Mouse (Mus musculus) lung, embryonic 14.5 days (tissue): ENCODE measurements around the gene Tab1. TPM values are rescaled to one million over a fixed set of nuclear protein-coding genes. Genes with fewer than 3 reads are reported as not detected.
"Not testable (repeated sequence)": the region's sequence is repeated elsewhere in the genome, so short reads cannot be mapped to it uniquely, and the experiment has no call there.

Experiments
- ATAC-seq: fragments of 200-750 bp; cut with Nextera tagmentation; 2 replicates; pipeline ENCODE4 v1.8.0; 2017; ENCODE audit warnings: mild to moderate bottlenecking, moderate TSS enrichment, moderate library complexity; ENCODE audit not compliant: insufficient read depth
- DNase-seq: peaks from one replicate; pipeline ENCODE4 v3.0.0-alpha.2; 2015
- H3K27ac ChIP-seq: fragments of 300-500 bp; sonication (generic); 2 replicates; pipeline ENCODE4 v1.5.1; 2014; ENCODE audit warnings: low read depth, mild to moderate bottlenecking, moderate library complexity
- H3K27me3 ChIP-seq: fragments of 300-500 bp; sonication (generic); 2 replicates; pipeline ENCODE4 v1.6.1; 2014; ENCODE audit warnings: low read length, control low read depth; ENCODE audit not compliant: insufficient read depth
- H3K36me3 ChIP-seq: fragments of 300-500 bp; sonication (generic); 2 replicates; pipeline ENCODE4 v1.6.1; 2014; ENCODE audit warnings: control low read depth; ENCODE audit not compliant: insufficient read depth
- H3K4me1 ChIP-seq: fragments of 300-500 bp; sonication (generic); 2 replicates; pipeline ENCODE4 v1.6.1; 2014; ENCODE audit warnings: antibody characterized with exemption, control low read depth; ENCODE audit not compliant: insufficient read depth
- H3K4me2 ChIP-seq: fragments of 300-500 bp; sonication (generic); 2 replicates; pipeline ENCODE4 v1.6.1; 2014; ENCODE audit warnings: mild to moderate bottlenecking
- H3K4me3 ChIP-seq: fragments of 300-500 bp; sonication (generic); 2 replicates; pipeline ENCODE4 v1.5.1; 2014; ENCODE audit warnings: low read depth, low read length
- H3K9ac ChIP-seq: fragments of 300-500 bp; sonication (generic); 2 replicates; pipeline ENCODE4 v1.6.1; 2014
- H3K9me3 ChIP-seq: fragments of 300-500 bp; sonication (generic); 2 replicates; pipeline ENCODE4 v1.6.1; 2016; ENCODE audit warnings: low read depth, low read length, control low read depth
- CTCF ChIP-seq: IDR thresholded peaks from 2 replicates; pipeline ENCODE4 v1.5.1; 2016; ENCODE audit warnings: antibody characterized with exemption, low read depth
- WGBS: fragments of 180-500 bp; shearing (Covaris S2); extraction: QIAGEN DNeasy Blood & Tissue Kit; methylation state at CpG from one replicate; pipeline ENCODE4 v1.1.7; 2014; 5-methylcytosine and 5-hydroxymethylcytosine counted together
- polyA plus RNA-seq: library from polyadenylated mRNA; unstranded; fragments of >200 nt; fragmentation: Nextera tagmentation; extraction: Ambion mirVana; gene quantifications from 2 replicates; pipeline ENCODE4 v1.2.1, GENCODE M21; 2014

Gene Tab1
- polyA plus RNA-seq, 1 experiment from 2014 or later = 34.2 TPM

- H3K4me2 ChIP-seq = peak overlapping the region; percentile 29
- H3K4me1 ChIP-seq = no peaks in the 10 kb centered on the region
- no peak overlapping the region for H3K27ac ChIP-seq
- no peak for TF ChIP-seq CTCF
- peak; percentile 40 for DNase-seq
- no peak for ATAC-seq
- no peak overlapping the region for H3K9ac ChIP-seq
- no peaks in the 10 kb centered on the region for H3K9me3 ChIP-seq
- H3K36me3 ChIP-seq = no peaks in the 10 kb centered on the region
- WGBS = 60% methylated on average over 5 of the region's 5 CpGs
- H3K4me3 ChIP-seq = no peak overlapping the region
- no peaks in the 10 kb centered on the region for H3K27me3 ChIP-seq
Measured at GRCm38 (mm10) chr15:80115256-80115655, 17.7 kb upstream of the Tab1 start.

DNA sequence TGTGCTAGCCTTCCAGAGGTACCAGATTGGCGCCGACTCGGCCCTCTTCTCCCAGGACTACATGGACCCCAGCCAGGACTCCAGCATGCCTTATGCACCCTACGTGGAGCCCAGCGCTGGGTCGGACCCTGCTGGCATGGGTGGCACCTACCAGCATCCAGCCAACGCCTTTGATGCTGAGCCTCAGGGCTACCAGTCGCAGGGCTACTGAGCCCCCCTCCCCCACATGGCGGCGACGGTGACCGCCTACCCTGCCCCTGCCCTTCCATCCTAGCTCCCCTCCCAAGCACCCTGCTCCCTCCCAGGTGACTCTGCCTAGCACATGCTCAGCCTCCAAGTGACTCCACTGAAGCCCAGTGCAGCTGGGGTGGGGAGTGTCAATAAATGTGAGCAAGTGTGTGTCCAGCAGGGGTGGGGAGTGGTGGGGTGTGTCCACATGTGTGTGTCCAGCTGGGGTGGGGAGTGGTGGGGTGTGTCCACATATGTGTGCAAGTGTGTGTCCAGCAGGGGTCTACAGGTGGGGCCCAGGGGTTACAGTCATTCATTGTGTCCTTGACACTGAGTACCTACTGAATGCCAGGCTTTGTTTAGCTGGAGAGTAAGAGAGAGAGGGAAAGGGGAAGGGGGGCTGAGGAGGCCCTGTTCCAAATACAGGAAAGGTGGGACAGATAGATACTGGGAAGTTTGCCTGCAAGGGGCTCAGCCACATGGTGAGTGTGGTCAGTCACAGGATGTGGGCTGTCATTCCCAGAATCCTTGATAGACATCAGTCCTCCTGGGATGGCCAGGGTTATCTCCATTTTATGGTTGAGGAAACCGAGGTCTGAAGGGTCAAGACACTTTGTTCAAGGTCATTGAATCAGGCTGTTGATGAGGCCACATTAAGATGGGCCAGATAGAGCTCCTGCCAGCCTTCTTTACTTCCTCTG is 16.8 kb upstream of the Tab1 start:
- no peaks in the 10 kb centered on the region for H3K27me3 ChIP-seq
- H3K9me3 ChIP-seq = no peaks in the 10 kb centered on the region
- no peak for TF ChIP-seq CTCF
- no peaks in the 10 kb centered on the region for H3K4me1 ChIP-seq
- H3K4me2 ChIP-seq = peak overlapping the region; percentile 29
- H3K36me3 ChIP-seq = no peaks in the 10 kb centered on the region
- ATAC-seq (0 out of 2 replicates have a peak, but pooled peaks have one; percentile 28), DNase-seq (no peak)
- H3K27ac ChIP-seq = no peak overlapping the region
- WGBS = 59% methylated on average over 13 of the region's 13 CpGs
- H3K9ac ChIP-seq = no peak overlapping the region
- no peak overlapping the region for H3K4me3 ChIP-seq

- H3K4me2 ChIP-seq = no peak overlapping the region
- no peaks in the 10 kb centered on the region for H3K27me3 ChIP-seq
- H3K9me3 ChIP-seq = no peaks in the 10 kb centered on the region
- ATAC-seq (no peak), DNase-seq (no peak)
- no peaks in the 10 kb centered on the region for H3K36me3 ChIP-seq
- H3K4me1 ChIP-seq = no peaks in the 10 kb centered on the region
- no peak overlapping the region for H3K4me3 ChIP-seq
- no peak overlapping the region for H3K9ac ChIP-seq
- no peak for TF ChIP-seq CTCF
- 54% methylated on average over 8 of the region's 8 CpGs for WGBS
- H3K27ac ChIP-seq = no peak overlapping the region
Measured at GRCm38 (mm10) chr15:80117154-80117553, 15.8 kb upstream of the Tab1 start.

DNA sequence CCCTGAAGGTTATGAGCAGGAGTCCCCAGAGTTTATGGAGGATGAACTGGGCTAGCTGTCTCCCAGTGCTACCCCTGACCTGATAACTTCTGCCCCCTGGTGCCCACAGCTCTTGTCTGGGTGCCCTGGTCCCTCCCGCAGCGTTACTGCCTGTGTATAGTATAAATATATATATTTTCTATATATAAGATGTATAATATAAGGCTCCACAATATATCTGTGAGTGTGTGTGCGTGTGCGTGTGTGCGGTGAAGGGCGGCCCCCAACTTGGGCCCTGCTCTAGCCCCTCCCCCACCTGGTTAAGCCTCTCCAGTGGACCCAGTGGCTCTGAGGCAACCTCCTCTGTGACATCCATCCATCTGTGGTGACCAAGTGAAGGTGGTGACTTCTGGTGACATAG is 13.9 kb upstream of the Tab1 start:
- TF ChIP-seq CTCF = no peak
- no peaks in the 10 kb centered on the region for H3K9me3 ChIP-seq
- ATAC-seq = no peak
- no peaks in the 10 kb centered on the region for H3K27me3 ChIP-seq
- no peak overlapping the region for H3K4me2 ChIP-seq
- H3K27ac ChIP-seq = no peak overlapping the region
- no peaks in the 10 kb centered on the region for H3K36me3 ChIP-seq
- 85% methylated on average over 6 of the region's 6 CpGs for WGBS
- no peaks in the 10 kb centered on the region for H3K4me1 ChIP-seq
- H3K4me3 ChIP-seq = no peak overlapping the region
- no peak for DNase-seq
- H3K9ac ChIP-seq = no peak overlapping the region

GRCm38 (mm10) chr15:80121721-80122325 is 11.1 kb upstream of the Tab1 start:
- TF ChIP-seq CTCF = no peak
- no peaks in the 10 kb centered on the region for H3K4me1 ChIP-seq
- 88% methylated on average over 9 of the region's 9 CpGs for WGBS
- no peak overlapping the region for H3K4me3 ChIP-seq
- no peak for DNase-seq
- H3K9ac ChIP-seq = no peak overlapping the region
- H3K27me3 ChIP-seq = no peaks in the 10 kb centered on the region
- H3K36me3 ChIP-seq = no peaks in the 10 kb centered on the region
- no peak overlapping the region for H3K4me2 ChIP-seq
- H3K9me3 ChIP-seq = no peaks in the 10 kb centered on the region
- ATAC-seq = no peak
- H3K27ac ChIP-seq = no peak overlapping the region

DNA sequence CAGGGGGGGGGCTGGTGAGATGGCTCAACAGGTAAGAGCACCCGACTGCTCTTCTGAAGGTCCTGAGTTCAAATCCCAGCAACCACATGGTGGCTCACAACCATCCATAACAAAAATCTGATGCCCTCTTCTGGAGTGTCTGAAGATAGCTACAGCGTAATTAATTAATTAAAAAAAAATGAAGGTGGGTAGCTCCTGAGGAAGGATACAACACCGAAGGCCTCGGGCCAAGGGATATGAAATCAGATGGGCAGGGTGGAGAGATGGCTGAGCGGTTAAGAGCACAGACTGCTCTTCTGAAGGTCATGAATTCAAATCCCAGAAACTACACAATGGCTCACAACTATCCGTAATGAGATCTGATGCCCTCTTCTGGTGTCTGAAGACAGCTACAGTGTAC is 10.5 kb upstream of the Tab1 start:
- not testable (repeated sequence) for H3K9me3 ChIP-seq, H3K27ac ChIP-seq, H3K9ac ChIP-seq, H3K4me1 ChIP-seq, H3K27me3 ChIP-seq, H3K36me3 ChIP-seq, H3K4me3 ChIP-seq, ATAC-seq, H3K4me2 ChIP-seq, DNase-seq
- 90% methylated on average over 6 of the region's 6 CpGs for WGBS

- TF ChIP-seq CTCF = no peak
- Histone ChIP-seq H3K4me2 (no peak overlapping the region), H3K9ac (no peak overlapping the region), H3K27me3 (no peaks in the 10 kb centered on the region), H3K36me3 (no peaks in the 10 kb centered on the region), H3K27ac (peak overlapping the region; percentile 78; the same call in 1 of the 2 replicates), H3K4me3 (no peak overlapping the region), H3K4me1 (no peaks in the 10 kb centered on the region), H3K9me3 (no peaks in the 10 kb centered on the region)
- DNase-seq = no peak
- no peak for ATAC-seq
- 76% methylated on average over 4 of the region's 4 CpGs for WGBS
Measured at GRCm38 (mm10) chr15:80124651-80125050, 8.3 kb upstream of the Tab1 start.
